Mouse (Mus musculus): Measurements from ENCODE around the gene Cmc2. TPM values are rescaled to one million over a fixed set of nuclear protein-coding genes. Genes with fewer than 3 reads are reported as not detected.

Cmc2 gene
- polyA plus RNA-seq, 1 experiment from 2014 or later, result 74.4 TPM

DNA sequence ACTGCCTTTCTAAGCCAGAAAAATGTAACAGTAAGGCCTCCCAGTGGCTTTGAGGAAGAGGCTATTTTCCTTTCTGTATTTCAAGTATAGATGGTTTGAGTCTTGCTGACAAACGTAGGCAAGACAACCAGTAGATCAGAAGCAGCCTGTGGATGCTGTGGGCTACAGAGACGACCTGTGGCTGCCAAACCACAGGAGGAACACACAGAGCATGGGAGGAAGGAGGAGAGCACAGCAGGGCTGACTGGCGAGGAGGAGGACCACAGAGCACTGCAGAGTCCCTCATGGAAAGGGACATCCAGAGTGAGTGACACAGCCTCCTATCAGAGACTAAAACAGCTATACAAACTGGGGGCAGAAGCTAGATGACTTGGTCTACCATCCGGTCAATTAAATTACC is 16.0 kb downstream of the Cmc2 start:
- Histone ChIP-seq H3K27me3 (replicated peaks) (no peaks in the 10 kb centered on the region), H3K27ac (no peak overlapping the region), H3K4me2 (no peak overlapping the region), H3K9me3 (no peaks in the 10 kb centered on the region), H3K9ac (no peak overlapping the region), H3K4me3 (replicated peaks) (no peak overlapping the region), H3K36me3 (0 out of 2 replicates have a peak, but pooled peaks cover 3% of the 10 kb centered on the region), H3K4me1 (no peaks in the 10 kb centered on the region)
- ATAC-seq (ENCODE audit: insufficient read depth, low FRiP score, low read depth), result no peak
- 84% methylated on average over 4 of the region's 4 CpGs for WGBS

- no peak for ATAC-seq (ENCODE audit: insufficient read depth, low FRiP score, low read depth)
- Histone ChIP-seq H3K27me3 (replicated peaks) (no peaks in the 10 kb centered on the region), H3K9me3 (no peaks in the 10 kb centered on the region), H3K4me2 (no peak overlapping the region), H3K36me3 (0 out of 2 replicates have a peak, but pooled peaks cover 3% of the 10 kb centered on the region), H3K27ac (no peak overlapping the region), H3K4me1 (no peaks in the 10 kb centered on the region), H3K4me3 (replicated peaks) (no peak overlapping the region), H3K9ac (no peak overlapping the region)
- 95% methylated on average over 4 of the region's 4 CpGs for WGBS
These were observed 16.5 kb downstream of the Cmc2 start for GRCm38 (mm10) chr8:116904736-116905135.

- H3K9me3 ChIP-seq, result peaks cover 3% of the 10 kb centered on the region; the same call in 1 of the 2 replicates
- no peaks in the 10 kb centered on the region for H3K36me3 ChIP-seq
- no peak overlapping the region for H3K9ac ChIP-seq
- no peaks in the 10 kb centered on the region for H3K27me3 ChIP-seq (replicated peaks)
- no peak for ATAC-seq (ENCODE audit: insufficient read depth, low FRiP score, low read depth)
- H3K4me1 ChIP-seq, result no peaks in the 10 kb centered on the region
- H3K27ac ChIP-seq, result no peak overlapping the region
- no peak overlapping the region for H3K4me3 ChIP-seq (replicated peaks)
- WGBS, result 81% methylated on average over 6 of the region's 6 CpGs
- H3K4me2 ChIP-seq, result no peak overlapping the region
These were observed 25.7 kb downstream of the Cmc2 start for GRCm38 (mm10) chr8:116895521-116895920.

GRCm38 (mm10) chr8:116893938-116894337 is 27.3 kb downstream of the Cmc2 start:
- H3K9me3 ChIP-seq, result peaks cover 3% of the 10 kb centered on the region; the same call in 1 of the 2 replicates
- no peak overlapping the region for H3K4me2 ChIP-seq
- no peaks in the 10 kb centered on the region for H3K36me3 ChIP-seq
- WGBS, result 65% methylated on average over 11 of the region's 11 CpGs
- ATAC-seq (ENCODE audit: insufficient read depth, low FRiP score, low read depth), result no peak
- no peaks in the 10 kb centered on the region for H3K4me1 ChIP-seq
- H3K27ac ChIP-seq, result no peak overlapping the region
- H3K4me3 ChIP-seq (replicated peaks), result no peak overlapping the region
- H3K9ac ChIP-seq, result no peak overlapping the region
- no peaks in the 10 kb centered on the region for H3K27me3 ChIP-seq (replicated peaks)

GRCm38 (mm10) chr8:116892636-116893035 is 28.6 kb downstream of the Cmc2 start:
- H3K4me1 ChIP-seq, result no peaks in the 10 kb centered on the region
- H3K36me3 ChIP-seq, result 0 out of 2 replicates have a peak, but pooled peaks cover 3% of the 10 kb centered on the region
- H3K27me3 ChIP-seq (replicated peaks), result no peaks in the 10 kb centered on the region
- no peak overlapping the region for H3K9ac ChIP-seq
- WGBS, result 73% methylated on average over 9 of the region's 9 CpGs
- H3K27ac ChIP-seq, result no peak overlapping the region
- no peak overlapping the region for H3K4me3 ChIP-seq (replicated peaks)
- peaks cover 3% of the 10 kb centered on the region; the same call in 1 of the 2 replicates for H3K9me3 ChIP-seq
- H3K4me2 ChIP-seq, result no peak overlapping the region
- no peak for ATAC-seq (ENCODE audit: insufficient read depth, low FRiP score, low read depth)

- Histone ChIP-seq H3K9me3 (peaks cover 3% of the 10 kb centered on the region; the same call in 1 of the 2 replicates), H3K4me1 (no peaks in the 10 kb centered on the region), H3K27me3 (replicated peaks) (no peaks in the 10 kb centered on the region), H3K9ac (no peak overlapping the region), H3K4me2 (no peak overlapping the region), H3K4me3 (replicated peaks) (no peak overlapping the region), H3K36me3 (0 out of 2 replicates have a peak, but pooled peaks cover 3% of the 10 kb centered on the region), H3K27ac (no peak overlapping the region)
- no peak for ATAC-seq (ENCODE audit: insufficient read depth, low FRiP score, low read depth)
- 85% methylated on average over 3 of the region's 3 CpGs for WGBS
These were observed 29.1 kb downstream of the Cmc2 start for GRCm38 (mm10) chr8:116892130-116892529.

DNA sequence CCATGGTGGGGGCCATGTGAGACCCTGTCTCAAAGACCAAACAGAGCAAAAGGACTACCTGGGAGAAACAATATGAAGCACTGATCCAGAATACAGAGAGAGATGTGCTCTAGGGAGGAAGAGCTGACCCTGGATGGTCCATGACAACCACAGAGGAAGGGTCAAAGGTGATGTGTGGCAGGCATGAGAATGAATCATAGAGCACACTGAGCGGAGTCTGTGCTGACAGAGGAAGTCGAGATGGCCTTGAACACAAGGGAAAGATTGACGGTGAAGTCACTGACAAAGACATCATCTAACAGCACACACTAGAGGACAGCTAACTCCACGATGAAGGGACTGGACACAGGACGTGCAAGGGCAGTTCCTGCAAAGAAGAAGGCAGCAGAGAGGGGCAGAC is 29.8 kb downstream of the Cmc2 start:
- Histone ChIP-seq H3K27me3 (replicated peaks) (no peaks in the 10 kb centered on the region), H3K9ac (no peak overlapping the region), H3K4me1 (no peaks in the 10 kb centered on the region), H3K27ac (no peak overlapping the region), H3K9me3 (peaks cover 3% of the 10 kb centered on the region; the same call in 1 of the 2 replicates), H3K4me2 (no peak overlapping the region), H3K36me3 (0 out of 2 replicates have a peak, but pooled peaks cover 3% of the 10 kb centered on the region), H3K4me3 (replicated peaks) (no peak overlapping the region)
- 83% methylated on average over 5 of the region's 5 CpGs for WGBS
- ATAC-seq (ENCODE audit: insufficient read depth, low FRiP score, low read depth), result no peak

DNA sequence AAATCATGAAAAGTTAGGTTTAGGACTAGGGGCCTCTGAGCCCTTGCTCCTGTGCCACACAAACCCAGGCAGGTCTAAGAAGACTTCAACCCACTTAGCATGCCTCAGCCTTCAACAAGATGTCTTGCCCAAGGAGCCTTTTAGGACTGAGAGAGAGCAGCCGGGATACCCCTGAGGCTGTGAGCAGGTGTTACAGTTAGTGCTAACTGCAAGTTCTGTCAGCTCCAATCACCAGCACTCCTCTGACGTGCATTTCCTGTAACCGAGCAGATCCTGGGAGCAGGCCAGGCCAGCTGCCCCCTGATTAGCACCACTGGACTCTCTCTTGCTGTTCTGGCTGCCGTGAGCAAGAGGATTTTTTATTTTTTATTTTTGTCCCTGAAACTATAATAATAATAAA is 33.4 kb downstream of the Cmc2 start:
- 64% methylated on average over 4 of the region's 4 CpGs for WGBS
- ATAC-seq (ENCODE audit: insufficient read depth, low FRiP score, low read depth), result no peak
- no peaks in the 10 kb centered on the region for H3K4me1 ChIP-seq
- no peak overlapping the region for H3K4me2 ChIP-seq
- H3K27me3 ChIP-seq (replicated peaks), result no peaks in the 10 kb centered on the region
- no peak overlapping the region for H3K27ac ChIP-seq
- no peak overlapping the region for H3K9ac ChIP-seq
- H3K4me3 ChIP-seq (replicated peaks), result no peak overlapping the region
- H3K9me3 ChIP-seq, result no peaks in the 10 kb centered on the region
- 0 out of 2 replicates have a peak, but pooled peaks cover 3% of the 10 kb centered on the region for H3K36me3 ChIP-seq

GRCm38 (mm10) chr8:116881396-116881795 is 39.9 kb downstream of the Cmc2 start:
- WGBS, result 86% methylated on average over 8 of the region's 8 CpGs

GRCm38 (mm10) chr8:116875798-116876450 is 45.3 kb downstream of the Cmc2 start:
- Histone ChIP-seq H3K4me2 (no peak overlapping the region), H3K4me3 (replicated peaks) (no peak overlapping the region), H3K4me1 (no peaks in the 10 kb centered on the region), H3K9ac (no peak overlapping the region), H3K36me3 (no peaks in the 10 kb centered on the region), H3K27me3 (replicated peaks) (no peaks in the 10 kb centered on the region), H3K9me3 (no peaks in the 10 kb centered on the region), H3K27ac (no peak overlapping the region)
- WGBS, result 83% methylated on average over 17 of the region's 17 CpGs
- no peak for ATAC-seq (ENCODE audit: insufficient read depth, low FRiP score, low read depth)

More at GRCm38 (mm10) chr8:116881396-116881795, 39.9 kb downstream of the Cmc2 start:
- Histone ChIP-seq H3K9ac (no peak overlapping the region), H3K4me3 (replicated peaks) (no peak overlapping the region), H3K4me1 (no peaks in the 10 kb centered on the region), H3K4me2 (no peak overlapping the region), H3K27ac (no peak overlapping the region), H3K36me3 (no peaks in the 10 kb centered on the region), H3K9me3 (no peaks in the 10 kb centered on the region), H3K27me3 (replicated peaks) (no peaks in the 10 kb centered on the region)
- ATAC-seq (ENCODE audit: insufficient read depth, low FRiP score, low read depth), result no peak

DNA sequence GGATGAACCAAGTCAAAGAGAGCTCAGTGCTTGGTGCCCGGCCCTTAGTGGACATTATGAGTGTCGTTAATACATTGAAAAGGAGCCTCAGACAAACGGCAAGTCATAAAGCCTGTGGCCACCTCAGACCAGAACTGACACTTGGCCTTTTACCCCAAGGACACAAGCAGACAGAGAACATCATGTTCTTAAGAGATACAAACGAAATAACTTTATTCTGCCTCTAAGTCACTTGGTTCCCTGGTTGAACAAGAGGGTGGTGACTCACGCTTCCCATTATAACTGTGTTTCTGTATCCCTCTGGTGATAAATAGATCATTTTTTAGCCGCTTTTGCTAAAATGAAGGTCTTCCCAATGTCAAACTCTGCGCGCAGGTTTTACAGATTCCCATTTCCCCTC is 47.3 kb downstream of the Cmc2 start:
- Histone ChIP-seq H3K27me3 (replicated peaks) (no peaks in the 10 kb centered on the region), H3K9me3 (no peaks in the 10 kb centered on the region), H3K36me3 (no peaks in the 10 kb centered on the region), H3K4me3 (replicated peaks) (no peak overlapping the region), H3K4me1 (no peaks in the 10 kb centered on the region), H3K4me2 (no peak overlapping the region), H3K27ac (no peak overlapping the region), H3K9ac (no peak overlapping the region)
- 80% methylated on average over 8 of the region's 8 CpGs for WGBS
- no peak for ATAC-seq (ENCODE audit: insufficient read depth, low FRiP score, low read depth)

GRCm38 (mm10) chr8:116873586-116873985 is 47.7 kb downstream of the Cmc2 start:
- Histone ChIP-seq H3K9me3 (no peaks in the 10 kb centered on the region), H3K4me3 (replicated peaks) (no peak overlapping the region), H3K9ac (no peak overlapping the region), H3K27me3 (replicated peaks) (no peaks in the 10 kb centered on the region), H3K36me3 (no peaks in the 10 kb centered on the region), H3K4me1 (no peaks in the 10 kb centered on the region), H3K27ac (no peak overlapping the region), H3K4me2 (no peak overlapping the region)
- 79% methylated on average over 11 of the region's 11 CpGs for WGBS
- no peak for ATAC-seq (ENCODE audit: insufficient read depth, low FRiP score, low read depth)

All from stomach, embryonic 15.5 days (tissue).